Mouse (Mus musculus): Measurements from ENCODE around the gene Mecom. TPM values are rescaled to one million over a fixed set of nuclear protein-coding genes. Genes with fewer than 3 reads are reported as not detected.

Gene Mecom
- polyA plus RNA-seq, 1 experiment from 2014 or later = 13.0 TPM

- H3K4me3 ChIP-seq (ENCODE audit: low read depth, low read length) = peak overlapping the region; percentile 50
- peaks cover 6% of the 10 kb centered on the region for H3K27me3 ChIP-seq (replicated peaks; ENCODE audit: control insufficient read depth, insufficient read depth, low read length)
- no peaks in the 10 kb centered on the region for H3K9me3 ChIP-seq (ENCODE audit: control insufficient read depth, low read length)
- WGBS = under 1% methylated on average over 26 of the region's 27 CpGs
- ATAC-seq (ENCODE audit: low read depth) (peak; percentile 51; the same call in 1 of the 2 replicates), DNase-seq (ENCODE audit: low spot score) (peak; percentile 25)
- H3K4me1 ChIP-seq (ENCODE audit: control insufficient read depth, insufficient read depth, low read length) = no peaks in the 10 kb centered on the region
- peak overlapping the region; percentile 62 for H3K9ac ChIP-seq (ENCODE audit: low read depth, low read length)
- peak overlapping the region; percentile 68 for H3K4me2 ChIP-seq (ENCODE audit: low read depth, low read length)
- no peaks in the 10 kb centered on the region for H3K36me3 ChIP-seq (ENCODE audit: control insufficient read depth, insufficient read depth, low read length)
- peak overlapping the region; percentile 77 for H3K27ac ChIP-seq (replicated peaks; ENCODE audit: low read depth, low read length)
These were observed 535.7 kb downstream of the Mecom start for GRCm38 (mm10) chr3:30012150-30012549.

DNA sequence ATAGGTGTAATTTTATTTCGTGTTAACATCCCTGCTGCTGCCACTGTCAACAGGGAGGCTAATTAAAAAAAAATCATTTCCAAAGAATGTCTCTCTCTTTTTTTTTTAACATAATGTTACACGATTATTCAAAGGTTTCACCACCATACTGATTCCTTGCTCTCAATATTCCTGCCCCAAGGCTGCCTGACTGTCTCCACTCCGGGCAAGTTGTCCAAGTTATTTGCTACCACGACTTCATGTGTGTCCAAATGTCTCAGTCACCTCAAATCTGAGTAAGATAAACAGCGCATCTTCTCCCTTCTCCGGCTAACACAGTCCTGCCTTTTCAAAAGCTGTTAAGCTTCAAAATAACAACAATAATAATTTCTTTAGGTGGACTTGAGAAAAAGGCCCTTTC, 536.1 kb downstream of the Mecom start:
- Histone ChIP-seq H3K27me3 (replicated peaks; ENCODE audit: control insufficient read depth, insufficient read depth, low read length) (peaks cover 6% of the 10 kb centered on the region), H3K4me1 (ENCODE audit: control insufficient read depth, insufficient read depth, low read length) (no peaks in the 10 kb centered on the region), H3K27ac (replicated peaks; ENCODE audit: low read depth, low read length) (peak overlapping the region; percentile 77; the same call in 1 of the 2 replicates), H3K36me3 (ENCODE audit: control insufficient read depth, insufficient read depth, low read length) (no peaks in the 10 kb centered on the region), H3K9me3 (ENCODE audit: control insufficient read depth, low read length) (no peaks in the 10 kb centered on the region), H3K9ac (ENCODE audit: low read depth, low read length) (peak overlapping the region; percentile 62; the same call in 1 of the 2 replicates), H3K4me3 (ENCODE audit: low read depth, low read length) (peak overlapping the region; percentile 50), H3K4me2 (ENCODE audit: low read depth, low read length) (peak overlapping the region; percentile 68)
- no peak for ATAC-seq (ENCODE audit: low read depth)
- no peak for DNase-seq (ENCODE audit: low spot score)
- WGBS = 10% methylated on average over 6 of the region's 6 CpGs

- no peak for DNase-seq (ENCODE audit: low spot score)
- no peak for ATAC-seq (ENCODE audit: low read depth)
- peak overlapping the region; percentile 1; the same call in 1 of the 2 replicates for H3K27ac ChIP-seq (replicated peaks; ENCODE audit: low read depth, low read length)
- peak overlapping the region; percentile 50 for H3K4me3 ChIP-seq (ENCODE audit: low read depth, low read length)
- WGBS = 30% methylated on average over 6 of the region's 6 CpGs
- peak overlapping the region; percentile 68 for H3K4me2 ChIP-seq (ENCODE audit: low read depth, low read length)
- H3K9me3 ChIP-seq (ENCODE audit: control insufficient read depth, low read length) = no peaks in the 10 kb centered on the region
- H3K9ac ChIP-seq (ENCODE audit: low read depth, low read length) = peak overlapping the region; percentile 62; the same call in 1 of the 2 replicates
- H3K36me3 ChIP-seq (ENCODE audit: control insufficient read depth, insufficient read depth, low read length) = no peaks in the 10 kb centered on the region
- no peaks in the 10 kb centered on the region for H3K4me1 ChIP-seq (ENCODE audit: control insufficient read depth, insufficient read depth, low read length)
- peaks cover 6% of the 10 kb centered on the region for H3K27me3 ChIP-seq (replicated peaks; ENCODE audit: control insufficient read depth, insufficient read depth, low read length)
These were observed 536.9 kb downstream of the Mecom start for GRCm38 (mm10) chr3:30010889-30011288.

DNA sequence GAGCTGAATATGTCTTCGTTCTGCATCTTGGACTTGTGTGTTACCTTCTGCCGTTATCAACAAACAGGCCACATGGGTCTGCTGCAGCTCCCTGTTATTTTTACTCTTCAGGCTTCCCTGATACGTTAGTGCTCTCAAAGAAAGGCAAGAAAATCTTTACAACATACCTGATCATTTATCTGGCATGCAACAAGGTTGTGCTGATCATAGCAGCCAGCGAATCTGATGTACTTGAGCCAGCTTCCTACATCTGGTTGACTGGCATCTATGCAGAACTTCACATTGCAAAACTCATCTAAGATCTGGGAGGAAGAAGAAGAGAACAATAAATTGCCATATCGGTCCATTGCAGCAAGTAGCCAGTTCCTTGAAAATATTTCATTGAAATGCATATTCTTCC, 538.2 kb downstream of the Mecom start:
- Histone ChIP-seq H3K4me3 (ENCODE audit: low read depth, low read length) (no peak overlapping the region; the same call in 1 of the 2 replicates), H3K4me1 (ENCODE audit: control insufficient read depth, insufficient read depth, low read length) (no peaks in the 10 kb centered on the region), H3K27me3 (replicated peaks; ENCODE audit: control insufficient read depth, insufficient read depth, low read length) (peaks cover 6% of the 10 kb centered on the region), H3K9ac (ENCODE audit: low read depth, low read length) (no peak overlapping the region), H3K27ac (replicated peaks; ENCODE audit: low read depth, low read length) (peak overlapping the region; percentile 34; the same call in 1 of the 2 replicates), H3K9me3 (ENCODE audit: control insufficient read depth, low read length) (no peaks in the 10 kb centered on the region), H3K36me3 (ENCODE audit: control insufficient read depth, insufficient read depth, low read length) (no peaks in the 10 kb centered on the region), H3K4me2 (ENCODE audit: low read depth, low read length) (peak overlapping the region; percentile 5; the same call in 1 of the 2 replicates)
- ATAC-seq (ENCODE audit: low read depth) = no peak
- 61% methylated on average over 5 of the region's 5 CpGs for WGBS
- DNase-seq (ENCODE audit: low spot score) = no peak

DNA sequence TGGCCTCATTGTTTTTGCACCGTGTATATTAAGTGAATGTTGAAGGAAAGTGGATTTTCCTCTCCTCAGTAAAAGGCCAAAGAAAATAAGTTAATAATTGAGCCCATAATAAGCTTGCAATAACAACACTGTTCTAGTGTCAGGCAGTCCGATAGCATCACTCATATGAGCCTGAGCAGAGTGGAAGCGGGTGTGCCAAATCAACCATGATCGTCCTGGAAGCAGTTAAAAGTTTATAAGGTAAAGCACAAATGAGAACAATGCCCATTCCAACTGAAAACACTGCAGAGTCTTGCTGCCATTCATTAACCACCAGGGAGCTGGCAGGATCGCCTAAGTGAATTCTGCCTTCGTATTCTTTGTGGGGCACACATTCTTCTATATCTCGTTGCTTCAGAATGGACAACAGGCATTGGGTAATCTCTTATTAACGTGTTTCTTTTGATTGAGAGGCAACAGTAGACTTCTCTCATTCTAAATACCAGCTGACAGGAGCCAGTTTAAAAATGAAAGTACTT, 542.9 kb downstream of the Mecom start:
- no peaks in the 10 kb centered on the region for H3K36me3 ChIP-seq (ENCODE audit: control insufficient read depth, insufficient read depth, low read length)
- no peak overlapping the region for H3K4me2 ChIP-seq (ENCODE audit: low read depth, low read length)
- no peak overlapping the region for H3K9ac ChIP-seq (ENCODE audit: low read depth, low read length)
- no peaks in the 10 kb centered on the region for H3K9me3 ChIP-seq (ENCODE audit: control insufficient read depth, low read length)
- H3K27ac ChIP-seq (replicated peaks; ENCODE audit: low read depth, low read length) = no peak overlapping the region
- no peak for DNase-seq (ENCODE audit: low spot score)
- no peaks in the 10 kb centered on the region for H3K4me1 ChIP-seq (ENCODE audit: control insufficient read depth, insufficient read depth, low read length)
- no peak for ATAC-seq (ENCODE audit: low read depth)
- H3K27me3 ChIP-seq (replicated peaks; ENCODE audit: control insufficient read depth, insufficient read depth, low read length) = no peaks in the 10 kb centered on the region
- WGBS = 58% methylated on average over 8 of the region's 8 CpGs
- H3K4me3 ChIP-seq (ENCODE audit: low read depth, low read length) = no peak overlapping the region

- no peaks in the 10 kb centered on the region for H3K27me3 ChIP-seq (replicated peaks; ENCODE audit: control insufficient read depth, insufficient read depth, low read length)
- no peak for DNase-seq (ENCODE audit: low spot score)
- no peak overlapping the region for H3K4me2 ChIP-seq (ENCODE audit: low read depth, low read length)
- H3K9ac ChIP-seq (ENCODE audit: low read depth, low read length) = no peak overlapping the region
- H3K36me3 ChIP-seq (ENCODE audit: control insufficient read depth, insufficient read depth, low read length) = no peaks in the 10 kb centered on the region
- H3K9me3 ChIP-seq (ENCODE audit: control insufficient read depth, low read length) = no peaks in the 10 kb centered on the region
- no peaks in the 10 kb centered on the region for H3K4me1 ChIP-seq (ENCODE audit: control insufficient read depth, insufficient read depth, low read length)
- ATAC-seq (ENCODE audit: low read depth) = no peak
- no peak overlapping the region for H3K27ac ChIP-seq (replicated peaks; ENCODE audit: low read depth, low read length)
- no peak overlapping the region for H3K4me3 ChIP-seq (ENCODE audit: low read depth, low read length)
- 79% methylated on average over 7 of the region's 7 CpGs for WGBS
These were observed 547.5 kb downstream of the Mecom start for GRCm38 (mm10) chr3:30000260-30000659.

GRCm38 (mm10) chr3:29999035-29999434, 548.8 kb downstream of the Mecom start:
- DNase-seq (ENCODE audit: low spot score) (no peak), ATAC-seq (ENCODE audit: low read depth) (no peak)
- Histone ChIP-seq H3K4me1 (ENCODE audit: control insufficient read depth, insufficient read depth, low read length) (no peaks in the 10 kb centered on the region), H3K9me3 (ENCODE audit: control insufficient read depth, low read length) (no peaks in the 10 kb centered on the region), H3K36me3 (ENCODE audit: control insufficient read depth, insufficient read depth, low read length) (no peaks in the 10 kb centered on the region), H3K4me2 (ENCODE audit: low read depth, low read length) (no peak overlapping the region), H3K9ac (ENCODE audit: low read depth, low read length) (no peak overlapping the region), H3K27me3 (replicated peaks; ENCODE audit: control insufficient read depth, insufficient read depth, low read length) (no peaks in the 10 kb centered on the region), H3K27ac (replicated peaks; ENCODE audit: low read depth, low read length) (no peak overlapping the region), H3K4me3 (ENCODE audit: low read depth, low read length) (no peak overlapping the region)
- WGBS = 65% methylated on average over 1 of the region's 1 CpGs

DNA sequence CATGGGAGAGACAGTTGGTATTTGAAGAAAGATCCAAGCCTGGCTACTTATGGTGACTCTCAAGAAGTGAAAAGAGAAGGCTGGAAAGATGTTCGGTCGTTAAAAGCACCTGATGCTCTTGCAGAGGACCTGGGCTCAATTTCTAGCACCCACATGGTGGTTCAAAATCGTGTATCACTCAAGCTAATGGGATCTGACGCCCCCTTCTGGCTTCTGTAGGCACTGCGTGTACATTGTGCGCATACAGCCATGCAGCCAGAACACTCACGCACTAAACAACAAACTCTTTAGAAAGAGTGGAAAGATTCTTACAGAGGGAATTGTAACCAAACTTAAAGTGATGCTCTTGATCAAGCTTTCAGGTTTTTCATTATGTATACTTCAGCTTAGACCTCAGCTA, 550.7 kb downstream of the Mecom start:
- Histone ChIP-seq H3K4me3 (ENCODE audit: low read depth, low read length) (no peak overlapping the region), H3K27me3 (replicated peaks; ENCODE audit: control insufficient read depth, insufficient read depth, low read length) (no peaks in the 10 kb centered on the region), H3K9me3 (ENCODE audit: control insufficient read depth, low read length) (no peaks in the 10 kb centered on the region), H3K36me3 (ENCODE audit: control insufficient read depth, insufficient read depth, low read length) (no peaks in the 10 kb centered on the region), H3K4me1 (ENCODE audit: control insufficient read depth, insufficient read depth, low read length) (no peaks in the 10 kb centered on the region), H3K9ac (ENCODE audit: low read depth, low read length) (no peak overlapping the region), H3K4me2 (ENCODE audit: low read depth, low read length) (no peak overlapping the region), H3K27ac (replicated peaks; ENCODE audit: low read depth, low read length) (no peak overlapping the region)
- 83% methylated on average over 7 of the region's 7 CpGs for WGBS
- DNase-seq (ENCODE audit: low spot score) (no peak), ATAC-seq (ENCODE audit: low read depth) (no peak)

DNA sequence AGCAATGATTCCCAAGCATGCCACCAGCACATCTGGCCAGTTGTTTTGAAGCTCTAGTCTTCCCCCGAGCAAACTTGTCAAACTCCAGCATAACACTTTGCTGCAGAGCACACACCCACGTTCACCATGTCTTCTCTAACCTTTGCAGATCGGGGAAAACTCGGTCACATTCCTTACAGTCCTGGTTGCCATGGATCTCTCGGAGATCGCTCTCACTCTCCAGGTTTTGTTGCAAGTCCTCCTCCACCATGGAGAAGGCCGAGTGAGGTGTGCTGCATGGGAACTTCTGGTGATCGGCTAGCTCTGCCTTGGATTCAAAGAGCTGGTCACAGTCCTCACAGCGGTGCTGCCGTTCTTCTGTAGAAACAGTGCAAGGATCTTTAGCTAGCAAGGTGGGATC, 554.5 kb downstream of the Mecom start:
- H3K4me1 ChIP-seq (ENCODE audit: control insufficient read depth, insufficient read depth, low read length) = no peaks in the 10 kb centered on the region
- H3K36me3 ChIP-seq (ENCODE audit: control insufficient read depth, insufficient read depth, low read length) = no peaks in the 10 kb centered on the region
- WGBS = 66% methylated on average over 10 of the region's 10 CpGs
- no peak overlapping the region for H3K4me2 ChIP-seq (ENCODE audit: low read depth, low read length)
- H3K9me3 ChIP-seq (ENCODE audit: control insufficient read depth, low read length) = no peaks in the 10 kb centered on the region
- no peak overlapping the region for H3K27ac ChIP-seq (replicated peaks; ENCODE audit: low read depth, low read length)
- ATAC-seq (ENCODE audit: low read depth) = no peak
- no peak for DNase-seq (ENCODE audit: low spot score)
- H3K4me3 ChIP-seq (ENCODE audit: low read depth, low read length) = no peak overlapping the region
- no peak overlapping the region for H3K9ac ChIP-seq (ENCODE audit: low read depth, low read length)
- H3K27me3 ChIP-seq (replicated peaks; ENCODE audit: control insufficient read depth, insufficient read depth, low read length) = no peaks in the 10 kb centered on the region

Measured in embryonic facial prominence, embryonic 14.5 days (tissue).